Mouse (Mus musculus) gonadal fat pad, adult 2 months (tissue): ENCODE results near the gene Ggcx. TPM values are rescaled to one million over a fixed set of nuclear protein-coding genes. Genes with fewer than 3 reads are reported as not detected.

Source experiments
- DNase-seq: peaks from one replicate; pipeline ENCODE4 v3.0.0-alpha.2; 2012; ENCODE audit warnings: low read depth
- polyA plus RNA-seq: library from polyadenylated mRNA; depleted of rRNA; stranded (reverse); fragments of >200 nt; gene quantifications from 2 replicates; pipeline ENCODE4 v1.2.3, GENCODE M21; 2012; rRNA removed

Ggcx gene
- 26.9 and 27.5 TPM in 2 replicates for polyA plus RNA-seq

DNA sequence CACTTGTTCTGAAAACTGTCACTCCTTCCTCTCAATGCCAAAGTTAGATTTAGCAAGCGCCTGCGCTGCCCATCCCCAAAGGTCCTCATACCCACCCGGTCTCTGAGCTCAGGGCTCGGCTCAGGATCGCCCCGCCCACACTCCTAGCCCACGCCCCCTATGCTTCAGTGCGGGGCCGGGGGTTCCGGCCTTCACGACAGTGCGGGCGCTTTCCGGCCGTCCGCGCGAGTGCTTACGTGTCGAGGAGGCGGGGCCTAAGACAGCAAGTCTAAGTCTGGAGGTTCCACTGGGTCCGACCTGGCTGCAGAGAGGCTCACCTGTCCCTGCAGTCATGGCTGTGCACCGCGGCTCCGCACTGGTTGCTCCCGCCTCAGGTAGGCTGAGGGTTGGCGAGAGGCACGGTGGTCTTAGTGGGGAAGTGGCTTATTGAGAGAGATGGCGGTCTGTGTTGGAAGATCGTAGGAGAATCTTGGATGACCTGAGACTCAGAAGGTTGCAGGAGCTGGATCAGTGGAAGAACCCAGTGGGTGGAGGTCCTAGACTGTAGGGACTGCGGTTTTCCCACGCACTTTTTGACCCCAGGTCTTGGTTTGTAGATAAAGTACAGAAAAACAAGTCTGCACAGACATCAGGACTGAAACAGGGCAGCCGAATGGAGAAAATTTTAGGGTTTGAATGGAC lies at the start of gene Ggcx:
TSS of gene Ggcx (plus strand) at position 233 of the 681 bp plus-strand sequence.
- DNase-seq, result no peak

DNA sequence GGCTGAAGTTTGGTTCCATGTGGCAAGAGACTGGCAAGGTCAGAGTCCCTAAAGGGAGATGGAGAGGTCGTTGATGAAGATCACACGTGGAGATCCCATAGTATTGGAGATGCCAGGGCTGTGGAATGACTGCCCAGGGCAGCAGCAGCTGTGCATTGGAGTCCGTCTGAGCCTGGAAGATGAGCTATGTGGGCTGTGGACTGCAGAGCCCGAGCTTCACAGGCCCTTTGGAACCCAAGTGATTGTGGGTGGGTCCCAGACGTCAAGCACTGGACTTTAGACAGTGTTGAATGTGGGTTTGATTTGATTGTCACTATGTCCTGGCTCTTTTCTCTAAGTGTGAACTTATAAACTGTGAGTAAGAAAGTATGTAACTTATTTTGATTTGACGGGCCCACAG lies 49.1 kb upstream of the Ggcx start:
- no peak for DNase-seq

DNA sequence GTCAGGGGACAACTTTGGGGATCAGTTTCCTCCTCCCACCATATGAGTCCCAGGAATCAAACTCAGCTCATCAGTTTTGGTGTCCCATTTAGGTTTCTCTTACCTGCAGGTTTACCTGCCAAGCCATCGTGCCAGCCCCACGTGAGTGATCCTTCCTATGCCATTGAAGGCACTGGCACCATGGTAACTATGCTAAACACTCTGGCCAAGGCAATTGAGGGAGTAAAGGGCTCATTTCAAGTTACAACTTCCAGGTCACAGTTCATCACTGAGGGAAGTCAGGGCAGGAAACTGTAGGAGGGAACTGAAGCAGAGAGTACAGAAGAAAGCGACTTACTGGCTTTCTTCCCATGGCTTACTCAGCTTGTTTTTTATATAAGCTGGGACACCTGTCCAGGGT lies 47.8 kb upstream of the Ggcx start:
- no peak for DNase-seq

DNA sequence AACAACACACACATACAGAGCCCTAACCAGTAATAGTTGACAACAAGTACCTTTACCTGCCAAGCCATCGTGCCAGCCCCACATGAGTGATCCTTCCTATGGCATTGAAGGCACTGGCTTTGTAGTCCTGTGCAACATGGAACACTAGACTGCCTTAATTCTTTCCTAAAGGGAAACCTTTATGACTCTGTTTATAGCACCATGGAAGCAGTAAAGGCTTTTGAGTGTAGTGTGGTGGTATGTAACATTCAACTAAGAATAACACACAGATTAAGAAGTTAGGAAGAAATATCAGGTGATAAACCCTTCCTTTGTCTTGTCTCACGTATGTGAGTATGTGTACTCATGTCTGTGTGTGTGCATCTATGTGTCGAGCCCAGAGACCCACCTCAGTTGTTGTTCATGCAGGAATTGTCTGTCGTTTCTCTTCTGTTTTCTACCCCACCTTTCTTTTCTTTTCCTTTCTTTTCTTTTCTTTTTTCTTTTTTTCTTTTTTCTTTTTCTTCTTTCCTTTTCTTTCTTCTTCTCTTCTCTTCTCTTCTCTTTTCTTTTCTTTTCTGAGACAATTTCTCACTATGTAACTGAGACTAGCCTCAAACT lies 47.2 kb upstream of the Ggcx start, which contains the start of gene Rnf181:
TSS of gene Rnf181 (minus strand) at position 113 of the 600 bp plus-strand sequence.
- no peak for DNase-seq

- DNase-seq, result no peak
These were observed 46.6 kb upstream of the Ggcx start for GRCm38 (mm10) chr6:72367460-72367974.

GRCm38 (mm10) chr6:72369557-72369956 lies 44.6 kb upstream of the Ggcx start:
- no peak for DNase-seq

- DNase-seq, result no peak
These were observed 44.0 kb upstream of the Ggcx start for GRCm38 (mm10) chr6:72370091-72370490.

DNA sequence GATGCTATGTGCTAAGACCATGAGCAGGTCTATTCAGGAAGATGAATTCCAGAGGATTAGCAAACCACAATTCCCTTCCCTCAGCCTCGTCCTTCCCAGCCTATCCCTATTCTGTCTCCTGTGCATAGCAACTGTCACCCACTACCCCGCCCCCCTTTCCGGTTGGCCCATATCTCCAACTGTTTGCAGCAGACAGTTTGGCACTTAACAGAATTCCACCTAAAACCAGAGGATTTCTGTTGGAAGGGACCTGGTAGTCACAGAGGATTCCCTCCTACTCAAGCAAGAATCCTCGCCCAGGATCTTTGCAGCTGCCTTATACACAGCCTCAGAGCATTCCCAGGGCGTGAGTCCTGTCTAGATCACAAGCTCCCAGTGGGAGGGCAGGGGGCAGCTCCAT lies 43.0 kb upstream of the Ggcx start:
- no peak for DNase-seq

DNA sequence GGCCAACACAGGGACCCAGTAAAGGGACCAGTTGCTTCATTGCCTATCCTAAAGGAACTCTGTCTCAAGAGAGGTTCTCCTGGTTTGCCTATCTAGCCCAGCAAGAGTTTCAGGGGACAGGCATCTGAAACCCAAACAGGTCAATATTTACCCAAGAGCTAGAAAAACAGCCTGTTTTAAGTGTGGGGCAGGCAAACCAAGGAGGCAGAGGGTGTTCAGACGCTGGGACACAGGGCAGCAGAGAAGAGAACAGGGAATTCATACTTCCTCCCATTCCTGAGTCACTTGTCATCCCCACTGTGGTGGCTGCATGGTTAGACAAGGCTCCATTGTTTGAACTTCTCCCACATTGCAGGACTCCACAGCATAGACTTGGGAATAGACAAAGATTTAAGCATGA lies 42.5 kb upstream of the Ggcx start:
- DNase-seq, result no peak

- DNase-seq, result no peak
These were observed 40.9 kb upstream of the Ggcx start for GRCm38 (mm10) chr6:72373184-72373583.

GRCm38 (mm10) chr6:72374206-72374605 lies 39.9 kb upstream of the Ggcx start:
- DNase-seq, result no peak

DNA sequence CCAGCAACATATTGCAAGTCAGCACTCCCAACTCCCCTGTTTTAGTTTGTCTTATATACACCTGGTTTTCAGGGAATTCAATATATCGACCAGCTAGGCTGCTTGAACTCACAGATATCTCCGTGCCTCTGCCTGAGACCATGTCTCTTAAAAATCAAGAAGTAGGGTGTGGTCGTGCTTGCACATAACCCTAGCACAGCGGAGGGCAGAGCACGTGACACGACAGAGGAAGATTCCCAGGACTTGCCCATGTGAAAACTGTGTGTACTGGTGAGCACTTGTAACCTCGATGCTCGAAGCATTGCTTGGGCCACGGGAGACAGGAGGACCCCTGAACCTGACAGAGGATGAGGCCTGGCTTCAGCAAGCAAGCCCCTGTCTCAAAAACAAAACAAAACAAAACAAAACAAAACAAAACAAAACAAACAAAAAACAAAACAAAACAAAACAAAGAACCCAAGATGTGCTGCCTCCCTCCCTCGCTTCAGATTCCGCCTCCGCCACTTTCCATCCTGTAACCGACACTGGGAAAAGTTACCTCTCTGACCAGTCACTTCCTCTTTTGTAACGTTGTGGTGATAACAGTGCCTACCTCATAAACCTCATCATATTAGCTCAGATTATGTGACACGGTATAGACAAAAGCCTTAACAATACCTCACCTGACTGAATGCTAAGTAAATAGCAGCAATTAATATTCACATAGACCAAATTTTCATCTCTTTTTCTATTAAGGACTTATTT lies 39.1 kb upstream of the Ggcx start:
- DNase-seq, result no peak

DNA sequence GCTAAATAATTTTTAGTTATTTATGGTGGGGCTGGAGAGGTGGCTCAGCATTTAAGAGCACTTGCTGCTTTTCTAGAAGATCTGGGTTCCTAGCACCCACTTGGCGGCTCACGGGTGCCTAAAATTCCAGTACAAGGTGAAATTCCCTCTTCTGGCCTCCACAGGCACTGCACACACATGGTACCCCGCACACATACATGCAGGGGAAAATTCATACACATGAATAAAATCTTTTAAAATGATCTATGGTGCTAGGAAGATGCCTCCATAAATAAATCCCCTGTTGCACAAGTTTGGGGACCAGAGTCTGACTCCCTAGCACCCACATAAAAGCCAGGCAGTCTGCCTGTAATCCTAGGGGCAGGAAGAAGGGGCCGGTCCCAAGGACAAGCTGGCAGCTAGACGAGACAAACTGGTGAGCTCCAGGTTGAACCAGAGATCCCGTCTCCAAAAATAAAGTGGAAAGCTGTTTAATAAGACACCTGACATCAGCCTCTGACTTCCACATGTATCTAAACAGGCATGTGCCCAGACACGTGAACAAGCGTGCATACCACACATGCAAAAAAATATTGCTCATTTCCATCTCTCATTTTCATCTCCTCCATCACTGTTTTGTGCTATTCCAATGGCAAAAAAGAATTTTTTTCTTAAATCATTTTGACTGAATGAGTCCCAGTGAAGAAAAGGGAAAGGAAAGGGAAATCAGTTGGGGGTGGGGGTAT lies 35.4 kb upstream of the Ggcx start:
- DNase-seq, result no peak

DNA sequence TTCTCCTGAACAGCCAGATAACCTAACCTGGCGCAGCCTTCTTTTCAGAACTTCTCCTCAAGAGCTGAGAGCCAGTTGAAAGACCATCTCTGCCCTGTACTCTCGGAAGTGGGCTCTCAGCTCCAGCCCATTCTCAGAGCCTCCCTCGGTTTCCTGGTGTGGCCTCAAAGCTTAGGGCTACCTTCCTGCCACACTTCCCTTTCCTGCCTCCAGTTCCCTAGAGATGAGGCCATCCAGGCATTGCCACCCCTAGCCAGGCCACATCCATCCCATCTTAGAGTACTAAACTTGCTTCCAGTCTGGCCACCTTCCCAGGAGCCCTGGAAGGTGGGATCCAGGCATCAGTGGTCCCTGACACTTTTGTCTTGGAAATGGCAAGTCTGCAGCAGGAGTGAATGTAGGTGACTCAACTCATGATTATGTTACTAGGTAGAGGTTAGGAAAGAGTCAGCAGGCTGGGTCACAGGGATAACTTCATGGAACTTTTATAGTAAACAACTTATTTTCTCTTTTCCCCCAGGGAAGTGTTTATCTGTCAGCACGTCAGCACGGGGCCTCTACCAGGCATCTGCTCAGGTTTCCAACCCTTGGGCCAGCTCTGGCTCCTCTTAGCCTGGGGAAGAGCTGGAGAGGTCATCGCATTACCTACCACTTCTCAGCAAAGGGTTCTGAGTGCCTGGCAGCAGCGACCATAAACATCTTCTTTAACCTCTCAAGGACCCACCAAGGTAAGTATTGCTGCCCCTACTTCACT lies 34.6 kb upstream of the Ggcx start:
- no peak for DNase-seq

- DNase-seq, result no peak
These were observed 33.9 kb upstream of the Ggcx start, which contains the start of gene Vamp5 for GRCm38 (mm10) chr6:72380131-72380770. Gene Vamp5, minus strand, starts transcription at chr6:72380468.

- no peak for DNase-seq
These were observed 31.6 kb upstream of the Ggcx start for GRCm38 (mm10) chr6:72382494-72382893.

DNA sequence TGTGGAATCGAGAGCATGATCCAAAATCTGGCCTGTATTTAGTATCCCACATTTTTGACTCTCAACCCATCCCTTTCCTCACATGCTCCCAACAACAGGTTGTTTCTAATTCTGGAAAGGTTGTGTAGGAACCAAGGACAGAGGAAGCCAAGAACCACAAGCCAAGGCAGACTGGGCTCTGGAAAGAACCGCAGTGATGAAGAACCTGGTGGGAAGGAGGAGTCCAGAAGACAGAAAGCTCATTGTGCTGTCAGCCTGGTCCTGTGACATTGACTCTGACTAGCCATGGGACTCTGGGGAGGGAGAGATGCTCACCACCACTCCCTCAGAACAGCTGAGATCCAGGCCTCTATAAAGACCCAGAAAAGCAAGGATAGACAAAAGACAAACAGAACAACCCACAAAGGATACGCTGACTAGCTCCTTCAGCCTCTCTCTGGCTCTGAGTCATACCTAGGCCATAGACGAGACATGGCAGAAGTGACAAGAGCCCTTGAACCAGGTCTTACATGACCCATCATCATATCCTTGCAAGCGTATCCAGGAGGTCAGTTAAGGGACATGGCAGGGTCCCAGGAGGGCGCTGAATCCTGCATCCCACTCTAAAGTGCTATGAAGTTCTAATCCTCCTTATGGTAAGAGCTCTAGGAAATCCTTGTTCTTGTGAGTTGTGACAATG lies 30.8 kb upstream of the Ggcx start:
- no peak for DNase-seq

- no peak for DNase-seq
These were observed 30.2 kb upstream of the Ggcx start for GRCm38 (mm10) chr6:72383952-72384351.

GRCm38 (mm10) chr6:72385258-72385657 lies 28.9 kb upstream of the Ggcx start:
- no peak for DNase-seq

- DNase-seq, result no peak
These were observed 27.5 kb upstream of the Ggcx start for GRCm38 (mm10) chr6:72386561-72386960.
